Mouse (Mus musculus): ENCODE results near the gene Zfp148.

Zfp148 gene

DNA sequence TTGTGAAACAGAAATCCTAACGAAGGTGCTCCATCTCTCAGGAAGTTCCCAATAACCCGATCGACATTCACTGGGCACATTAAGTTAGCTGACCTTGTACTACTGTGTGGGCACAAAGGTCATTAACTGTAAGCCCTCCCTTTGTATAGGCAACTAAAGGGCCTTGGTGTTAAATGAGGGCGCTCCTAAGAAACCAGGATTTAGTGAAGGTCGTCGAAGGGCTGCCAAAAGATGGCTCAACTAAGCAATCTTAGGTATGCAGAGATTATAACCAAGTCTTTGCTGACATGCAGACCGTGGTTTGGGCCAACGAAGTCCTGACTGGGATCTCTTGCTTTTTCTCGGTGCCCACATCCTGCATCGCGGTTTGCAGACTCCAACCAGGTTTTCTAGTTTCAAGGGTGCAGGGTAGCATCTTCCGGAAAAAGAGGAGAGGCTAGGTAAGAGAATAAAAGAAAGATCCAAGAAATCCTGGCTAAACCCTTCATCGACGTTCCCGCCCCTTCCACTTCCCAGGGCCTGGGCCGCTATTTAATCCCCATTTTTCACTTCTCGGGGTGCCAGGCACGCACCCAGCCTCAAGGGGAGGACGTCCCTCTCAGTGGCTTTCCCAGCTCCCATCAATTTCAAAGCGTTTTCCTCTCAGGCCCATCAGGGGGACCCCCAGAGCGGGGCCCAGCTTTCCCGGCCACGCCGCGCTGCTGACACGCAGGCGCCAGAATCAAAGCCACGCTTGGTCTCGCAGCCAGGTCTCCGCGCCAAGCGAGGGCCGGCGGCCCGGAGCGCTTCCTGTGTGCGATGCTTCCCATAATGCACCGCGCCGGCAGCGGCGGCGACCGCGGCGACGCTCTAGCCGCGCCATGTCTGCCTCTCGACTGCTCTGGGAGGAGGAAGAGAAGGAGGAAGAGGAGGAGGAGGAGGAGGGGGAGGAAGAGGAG is at the start of gene Zfp148:
Gene Zfp148, plus strand, starts transcription at position 893 of the 938 bp plus-strand sequence.
- peak; percentile 82 to 86 for DNase-seq (ENCODE audit: low spot score in 2 of 2)

DNA sequence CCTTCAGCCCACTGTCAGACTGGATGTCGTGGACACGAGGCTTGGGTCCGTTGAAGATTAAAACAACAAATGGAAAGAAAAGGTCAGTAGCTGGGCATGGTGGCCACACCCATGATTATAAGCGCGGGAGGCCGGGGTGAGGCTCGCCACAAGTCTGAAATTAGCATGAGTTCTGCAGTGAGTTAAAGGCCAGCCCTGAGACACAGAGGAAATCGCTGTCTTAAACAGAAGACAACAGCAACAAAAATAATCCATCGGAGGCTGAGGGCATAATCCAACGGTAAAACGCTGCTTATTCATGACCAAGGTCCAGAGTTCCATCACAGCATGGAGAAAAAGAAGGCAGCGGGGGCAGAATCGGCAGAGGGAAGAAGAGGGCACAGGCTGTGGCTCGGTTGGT is 47.6 kb upstream of the Zfp148 start:
- DNase-seq (ENCODE audit: low spot score in 2 of 2), result no peak

DNA sequence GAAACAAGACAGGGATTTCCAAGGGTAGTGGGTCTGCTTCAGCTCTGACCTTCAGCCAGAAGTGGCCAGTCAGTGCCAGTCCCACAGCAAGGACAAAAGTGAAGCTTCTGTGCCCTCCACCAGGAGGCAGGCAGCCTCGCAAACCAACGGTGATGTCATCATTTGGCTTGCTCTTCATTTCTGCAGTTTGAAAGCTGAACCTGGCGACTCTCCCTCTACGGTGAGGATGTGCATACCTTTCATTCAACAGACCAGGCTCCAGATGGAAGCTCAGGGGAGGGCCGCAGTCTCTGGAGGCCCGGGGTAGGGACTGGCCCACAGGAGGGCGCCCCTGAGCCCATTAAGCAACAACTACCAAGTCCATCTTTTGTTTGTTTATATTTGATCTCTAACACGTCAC is 43.5 kb upstream of the Zfp148 start:
- peak; percentile 33 to 47 for DNase-seq (ENCODE audit: low spot score in 2 of 2)

DNA sequence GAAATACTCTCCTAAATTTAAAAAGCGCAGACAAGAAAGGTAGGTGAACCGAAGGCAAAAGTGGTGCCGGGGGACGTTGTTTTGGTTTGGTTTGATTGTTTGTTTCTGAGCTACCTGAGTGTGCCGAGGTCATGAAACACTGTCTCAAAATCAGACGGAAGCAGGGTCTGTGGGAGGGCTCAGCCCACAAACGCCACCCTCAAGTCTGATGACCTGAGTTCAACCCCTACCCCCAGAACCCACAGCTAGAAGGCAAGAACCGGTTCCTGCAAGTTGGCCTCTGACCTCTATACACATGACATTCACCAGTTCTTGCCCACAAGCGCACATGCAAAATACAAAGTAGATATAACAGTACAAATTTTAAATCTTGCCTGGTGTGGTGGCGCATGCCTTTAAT is 43.0 kb upstream of the Zfp148 start:
- no peak for DNase-seq (ENCODE audit: low spot score in 2 of 2)

DNA sequence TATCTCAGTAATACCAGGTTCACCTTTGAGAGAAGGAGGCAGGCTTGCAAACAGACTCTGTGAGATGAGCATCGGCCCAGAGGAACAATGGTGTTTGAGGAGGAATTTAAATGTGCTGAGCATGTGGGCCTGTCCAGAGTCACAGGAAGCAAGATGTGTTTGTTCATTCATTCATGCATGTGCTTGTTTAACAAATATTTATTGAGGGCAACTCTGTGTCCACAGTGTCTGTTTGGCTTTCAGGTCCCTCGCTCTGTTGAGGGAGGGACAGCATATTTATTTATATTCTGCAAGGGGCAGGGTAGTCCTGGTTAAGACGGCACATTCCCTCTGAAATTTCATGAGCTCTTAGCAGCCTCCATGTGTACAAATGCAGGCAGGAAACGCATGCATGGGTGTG is 42.1 kb upstream of the Zfp148 start:
- no peak for DNase-seq (ENCODE audit: low spot score in 2 of 2)

DNA sequence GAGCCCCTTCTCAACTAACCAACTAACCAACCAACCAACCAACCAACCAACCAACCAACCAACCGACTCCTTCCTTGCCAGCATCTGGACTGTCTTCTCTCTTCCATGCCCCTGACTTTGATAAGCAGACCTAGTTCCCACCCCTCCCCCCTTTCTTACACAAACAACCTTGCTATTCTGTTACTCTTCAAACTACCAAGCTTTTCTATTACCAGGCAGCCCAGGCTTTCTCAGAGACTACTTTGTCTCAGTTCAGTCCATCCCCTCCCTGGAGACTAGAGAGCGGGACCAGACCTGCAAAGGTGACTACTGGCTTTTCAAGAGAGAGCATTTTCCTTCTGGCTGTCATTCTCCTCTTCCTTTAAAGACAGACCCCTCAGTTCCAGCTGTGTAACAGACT is 41.2 kb upstream of the Zfp148 start:
- no peak for DNase-seq (ENCODE audit: low spot score in 2 of 2)

DNA sequence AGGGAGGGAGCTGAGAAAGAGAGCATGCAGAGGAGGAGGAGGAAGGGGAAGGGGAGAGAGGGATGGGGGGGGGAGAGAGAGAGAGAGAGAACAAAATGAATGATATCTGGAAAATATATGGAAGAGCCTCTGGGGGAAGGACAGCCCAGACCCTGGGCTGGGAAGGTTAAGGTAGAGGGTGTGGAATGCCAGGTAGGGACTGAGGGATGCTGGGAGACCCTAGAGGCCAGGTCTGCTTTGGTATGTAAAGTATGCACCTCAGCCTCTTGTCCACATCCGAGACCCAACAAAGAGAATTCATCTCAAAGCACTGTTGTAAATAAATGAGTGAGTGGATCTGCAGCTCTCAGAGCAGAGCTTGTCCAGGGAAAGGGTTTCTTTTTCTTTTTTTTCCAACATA is 38.3 kb upstream of the Zfp148 start:
- no peak for DNase-seq (ENCODE audit: low spot score in 2 of 2)

DNA sequence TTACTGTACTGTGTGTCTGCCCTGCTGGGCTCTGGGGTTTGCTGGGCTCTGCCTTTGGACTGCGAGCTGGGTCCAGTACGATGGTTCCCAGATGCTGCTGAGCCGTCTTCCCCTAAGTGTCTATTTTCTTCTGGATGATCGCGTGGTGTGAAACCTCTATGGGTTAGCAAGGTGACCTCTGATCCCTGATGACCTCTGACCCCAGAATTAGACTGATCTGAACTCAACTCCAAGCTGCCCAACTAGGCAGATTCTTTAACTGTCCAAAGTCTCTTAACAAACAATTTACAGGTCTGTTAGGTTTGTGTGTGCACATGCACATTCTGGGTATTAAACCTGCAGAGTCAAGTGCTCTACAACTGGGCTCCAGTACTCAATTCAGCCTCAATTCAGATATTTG is 37.5 kb upstream of the Zfp148 start:
- no peak for DNase-seq (ENCODE audit: low spot score in 2 of 2)

DNA sequence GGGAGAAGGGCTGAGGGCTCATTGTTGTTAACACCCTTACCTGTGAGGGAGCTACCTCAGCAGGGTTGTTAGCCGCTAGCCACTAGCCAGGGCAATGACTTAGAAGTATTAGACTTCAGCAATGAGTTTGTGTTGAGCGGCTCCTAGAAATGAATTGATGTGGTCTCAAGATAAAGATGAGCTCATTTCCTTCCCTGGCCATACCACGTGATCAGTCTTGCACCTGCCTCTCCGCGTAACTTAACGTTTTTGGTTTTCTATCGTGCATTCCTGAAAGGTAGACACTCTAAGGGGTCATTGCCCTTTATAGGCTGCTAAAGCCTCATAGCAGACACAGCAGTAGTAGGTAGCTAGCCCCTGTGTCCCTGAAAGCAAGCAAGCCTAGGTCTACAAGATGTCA is 37.0 kb upstream of the Zfp148 start:
- no peak for DNase-seq (ENCODE audit: low spot score in 2 of 2)

DNA sequence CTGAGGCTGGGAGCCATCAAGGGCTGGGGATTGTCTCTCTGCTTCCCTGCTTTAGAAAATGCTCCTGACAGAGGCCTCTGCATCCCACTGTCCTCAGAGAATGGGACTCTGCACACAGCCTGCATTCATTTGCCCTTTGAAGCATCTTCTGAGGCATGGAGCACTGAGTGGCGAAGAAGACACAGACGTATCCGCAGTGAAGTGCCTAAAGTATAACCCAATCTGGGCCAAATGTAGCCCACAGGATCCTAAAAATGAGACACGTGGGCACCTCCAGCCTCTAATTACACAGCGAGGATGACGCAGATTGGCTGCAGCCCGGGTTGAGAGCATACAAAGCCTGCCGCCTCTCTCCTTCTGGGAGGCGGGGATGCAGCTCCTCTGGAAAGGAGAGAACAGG is 36.3 kb upstream of the Zfp148 start:
- peak; percentile 29 to 53 for DNase-seq (ENCODE audit: low spot score in 2 of 2)

DNA sequence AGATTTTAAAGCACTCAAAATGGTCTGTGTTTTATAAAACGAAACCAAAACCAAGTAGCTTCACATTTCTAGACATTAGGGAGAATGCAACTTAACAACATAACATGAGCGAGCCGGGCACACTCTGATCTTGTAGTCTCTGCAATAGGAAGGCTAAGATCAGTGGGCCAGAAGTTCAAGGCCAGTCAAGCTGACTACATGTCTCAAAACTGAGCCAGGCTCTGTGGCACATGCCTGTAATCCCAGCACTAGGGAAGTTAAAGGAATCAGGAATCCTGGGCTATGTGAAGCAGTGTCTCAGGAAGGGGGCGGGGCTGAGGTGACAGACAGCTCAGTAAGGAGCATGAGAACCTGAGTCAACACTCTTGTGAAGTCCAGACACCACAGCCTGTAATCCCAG is 35.8 kb upstream of the Zfp148 start:
- DNase-seq (ENCODE audit: low spot score in 2 of 2), result peak in 1 of 2 experiments; percentile 7

DNA sequence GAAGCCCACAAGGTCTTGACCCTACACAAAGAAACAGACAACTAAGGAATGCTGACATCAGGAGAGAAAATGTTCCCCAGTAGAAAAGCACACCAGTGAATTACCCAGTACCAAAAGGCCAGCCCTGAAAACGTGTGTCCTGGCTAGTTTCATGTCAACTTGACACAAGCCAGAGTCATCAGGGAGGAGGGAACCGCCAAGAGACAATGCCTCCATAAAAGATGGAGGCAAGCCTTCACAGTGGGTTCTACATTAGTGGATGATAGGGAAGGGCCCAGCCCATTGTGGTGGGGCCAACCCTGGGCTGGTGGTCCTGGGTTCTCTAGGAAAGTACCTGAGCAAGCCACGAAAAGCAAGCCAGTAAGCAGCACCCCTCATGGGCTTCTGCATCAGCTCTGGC is 34.3 kb upstream of the Zfp148 start:
- DNase-seq (ENCODE audit: low spot score in 2 of 2), result no peak

DNA sequence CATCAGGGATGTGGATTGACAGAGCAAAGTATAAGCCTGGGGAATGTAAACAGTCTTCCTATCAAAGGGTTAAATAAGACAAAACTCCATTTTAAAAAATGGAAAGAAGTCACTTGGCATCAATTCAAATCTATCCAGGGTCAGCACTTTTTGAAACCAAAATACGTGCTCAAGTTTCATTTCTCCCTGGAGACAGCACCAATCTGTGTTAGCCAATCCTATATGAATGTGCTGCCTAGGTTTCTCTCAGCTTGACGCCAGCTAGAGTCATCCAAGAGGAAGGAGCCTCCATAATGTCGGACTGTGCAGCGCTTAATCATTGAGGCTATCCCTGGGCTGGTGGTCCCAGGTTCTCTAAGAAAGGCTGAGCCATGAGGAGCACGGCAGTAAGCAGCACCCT is 33.5 kb upstream of the Zfp148 start:
- DNase-seq (ENCODE audit: low spot score in 2 of 2), result no peak

DNA sequence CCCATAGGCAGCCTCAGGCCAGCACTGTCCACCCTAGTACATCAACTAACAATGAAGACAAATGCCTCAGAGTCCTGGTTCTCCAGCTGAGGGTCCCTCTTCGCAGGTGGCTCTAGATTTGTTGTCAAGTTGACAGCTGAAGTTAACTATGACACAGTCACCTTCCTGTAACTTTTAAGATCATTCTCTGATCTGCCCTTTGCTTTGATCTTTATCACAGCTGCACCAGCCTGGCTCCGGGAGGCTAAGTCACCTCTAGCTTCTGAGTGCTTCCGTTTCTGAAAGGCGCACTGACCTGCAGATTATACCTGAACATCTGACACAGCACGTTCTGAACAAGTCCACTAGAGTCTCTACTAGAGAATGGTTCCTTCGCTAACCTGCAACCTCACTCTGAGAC is 22.8 kb upstream of the Zfp148 start:
- no peak for DNase-seq (ENCODE audit: low spot score in 2 of 2)

DNA sequence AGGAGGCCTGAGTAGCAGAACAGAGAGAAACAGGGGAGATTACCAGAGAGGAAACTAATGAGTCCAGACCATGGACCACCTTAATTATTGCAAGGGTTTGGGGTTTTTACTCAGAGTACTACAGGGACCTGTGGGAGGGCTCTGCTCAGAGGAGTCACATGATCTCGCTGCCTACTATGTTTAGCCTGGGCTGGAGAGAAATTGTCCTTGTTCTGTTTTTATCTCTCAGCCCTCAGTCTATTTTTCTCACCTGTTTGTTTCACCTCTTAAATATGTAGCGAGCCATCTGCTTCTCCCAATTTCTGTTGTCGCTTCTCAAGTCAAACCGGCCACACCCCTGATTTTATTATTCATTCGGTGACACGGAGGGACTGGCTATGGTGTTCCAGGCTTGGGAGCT is 14.9 kb upstream of the Zfp148 start:
- DNase-seq (ENCODE audit: low spot score in 2 of 2), result no peak

DNA sequence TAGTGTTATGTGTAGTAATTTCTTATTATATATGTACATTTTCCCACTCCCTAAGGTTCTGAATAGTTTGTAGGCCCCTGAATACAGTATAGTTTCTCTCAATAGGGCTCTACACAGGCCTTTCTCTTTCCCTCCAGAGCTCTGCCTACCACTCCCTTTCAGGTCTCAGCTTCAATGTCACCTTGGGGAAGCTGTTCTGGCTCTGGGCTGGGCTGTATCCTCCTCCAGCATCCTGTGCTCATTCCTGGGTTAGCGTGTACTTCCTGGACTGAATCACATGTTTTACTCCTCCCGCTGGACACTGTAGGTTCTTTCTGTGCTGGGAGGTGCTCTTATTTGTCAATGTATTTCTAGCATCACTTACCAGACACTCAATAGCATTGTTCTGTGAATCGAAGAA is 12.0 kb upstream of the Zfp148 start:
- DNase-seq (ENCODE audit: low spot score in 2 of 2), result no peak

DNA sequence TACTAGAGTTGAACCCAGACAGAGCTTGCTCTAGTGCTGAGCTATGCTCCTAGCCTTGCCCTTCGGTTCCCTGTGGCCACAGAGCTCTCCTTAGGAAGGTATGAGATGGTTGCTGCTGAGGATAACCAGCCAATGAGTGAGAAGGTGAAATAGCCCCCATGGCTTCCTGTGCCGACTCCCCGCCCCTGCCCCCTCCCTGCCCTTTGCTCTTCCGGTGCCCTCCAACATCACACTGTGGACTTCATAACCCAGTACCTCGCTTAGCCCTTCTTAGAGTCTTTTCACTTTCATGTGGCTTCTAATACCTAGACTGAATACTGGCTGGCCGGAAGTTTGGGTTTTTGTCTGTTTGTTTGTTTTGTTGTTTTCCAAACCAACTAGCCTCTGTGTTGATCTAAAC is 9.8 kb upstream of the Zfp148 start:
- no peak for DNase-seq (ENCODE audit: low spot score in 2 of 2)

DNA sequence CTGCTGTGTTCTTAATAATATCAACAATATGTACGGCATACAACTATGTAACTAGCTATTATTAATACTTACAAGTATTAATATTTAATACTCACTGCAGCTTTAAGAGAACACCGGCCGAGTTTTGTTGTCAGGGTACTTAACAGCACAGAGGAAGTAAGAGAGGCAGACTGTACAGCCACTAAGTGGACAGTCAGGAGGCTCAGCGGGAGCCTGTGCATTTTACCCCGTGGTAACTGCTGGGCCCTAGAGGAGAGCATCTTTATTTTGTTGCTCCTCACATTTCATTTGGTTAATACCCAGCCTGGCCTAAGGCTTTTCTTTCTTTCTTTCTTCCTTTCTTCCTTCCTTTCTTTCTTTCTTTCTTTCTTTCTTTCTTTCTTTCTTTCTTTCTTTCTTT is 8.0 kb upstream of the Zfp148 start:
- DNase-seq (ENCODE audit: low spot score in 2 of 2), result no peak

DNA sequence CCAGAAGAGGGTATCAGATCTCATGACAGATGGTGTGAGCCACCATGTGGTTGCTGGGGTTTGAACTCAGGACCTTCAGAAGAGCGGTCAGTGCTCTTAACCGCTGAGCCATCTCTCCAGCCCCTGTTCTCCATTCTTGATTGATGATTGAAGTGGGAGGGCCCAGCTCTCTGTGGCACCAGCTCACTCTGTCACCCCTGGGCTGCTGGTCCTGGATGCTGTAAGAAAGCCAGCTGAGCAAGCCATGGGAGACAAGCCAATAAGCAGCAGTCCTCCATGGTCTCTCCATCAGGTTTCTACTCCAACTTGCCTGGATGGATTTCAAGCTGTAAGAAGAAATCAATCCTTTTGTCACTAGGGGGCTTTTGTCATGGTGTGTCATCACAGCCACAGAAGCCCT is 7.3 kb upstream of the Zfp148 start:
- DNase-seq (ENCODE audit: low spot score in 2 of 2), result no peak

DNA sequence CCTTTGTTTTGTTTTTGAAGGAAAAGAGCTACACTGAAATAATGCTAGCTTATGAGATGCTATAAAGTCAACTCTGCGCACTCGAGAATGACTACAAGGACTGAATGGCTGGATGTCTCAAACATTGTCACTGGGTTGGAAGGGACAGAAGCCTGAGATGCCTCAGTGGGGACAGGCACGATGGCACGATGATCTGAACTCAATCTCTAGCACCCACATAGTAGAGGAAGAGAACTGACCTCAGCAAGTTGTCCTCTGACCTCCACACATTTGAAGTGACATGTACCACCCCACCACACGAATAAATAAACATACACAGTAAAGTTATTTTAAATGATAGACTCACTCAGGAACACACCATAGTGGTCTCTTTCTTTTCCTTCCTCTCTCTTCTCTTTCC is 4.4 kb upstream of the Zfp148 start:
- DNase-seq (ENCODE audit: low spot score in 2 of 2), result no peak

DNA sequence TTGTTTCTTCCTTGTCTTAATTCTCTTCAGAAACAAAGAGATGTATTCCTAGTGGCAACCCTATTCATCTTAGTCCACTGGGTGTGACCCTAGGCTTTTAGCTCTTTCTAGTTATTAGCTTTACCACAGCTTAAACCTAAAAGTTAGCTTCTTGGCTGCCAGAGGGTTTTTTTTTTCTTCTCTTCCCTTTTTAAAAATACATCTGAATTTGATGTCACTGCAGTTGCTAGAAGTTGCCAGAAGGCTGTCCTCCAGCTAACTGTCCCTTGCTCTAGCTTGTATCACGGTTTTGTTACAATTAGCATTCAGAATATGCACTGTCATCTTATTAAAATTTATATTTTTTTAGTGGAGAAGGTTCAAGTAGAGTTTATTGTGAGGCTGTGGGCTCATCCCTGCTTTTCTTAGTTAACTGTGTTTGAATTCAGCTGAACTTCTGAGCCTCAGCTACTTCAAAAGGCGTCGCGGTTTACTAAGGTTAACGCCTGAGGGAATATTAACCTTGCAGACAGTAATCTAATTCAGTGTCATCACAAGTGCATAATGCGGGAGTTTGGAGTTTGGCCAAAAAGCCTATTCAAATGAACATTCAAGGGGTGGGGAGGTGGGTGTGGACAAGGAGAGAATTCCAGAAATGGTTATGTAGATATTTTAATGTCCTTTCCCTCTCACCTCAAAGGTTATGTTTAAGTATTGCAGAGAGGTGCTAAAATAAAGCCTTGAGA is 1.3 kb upstream of the Zfp148 start:
- DNase-seq (ENCODE audit: low spot score in 2 of 2), result no peak

DNA sequence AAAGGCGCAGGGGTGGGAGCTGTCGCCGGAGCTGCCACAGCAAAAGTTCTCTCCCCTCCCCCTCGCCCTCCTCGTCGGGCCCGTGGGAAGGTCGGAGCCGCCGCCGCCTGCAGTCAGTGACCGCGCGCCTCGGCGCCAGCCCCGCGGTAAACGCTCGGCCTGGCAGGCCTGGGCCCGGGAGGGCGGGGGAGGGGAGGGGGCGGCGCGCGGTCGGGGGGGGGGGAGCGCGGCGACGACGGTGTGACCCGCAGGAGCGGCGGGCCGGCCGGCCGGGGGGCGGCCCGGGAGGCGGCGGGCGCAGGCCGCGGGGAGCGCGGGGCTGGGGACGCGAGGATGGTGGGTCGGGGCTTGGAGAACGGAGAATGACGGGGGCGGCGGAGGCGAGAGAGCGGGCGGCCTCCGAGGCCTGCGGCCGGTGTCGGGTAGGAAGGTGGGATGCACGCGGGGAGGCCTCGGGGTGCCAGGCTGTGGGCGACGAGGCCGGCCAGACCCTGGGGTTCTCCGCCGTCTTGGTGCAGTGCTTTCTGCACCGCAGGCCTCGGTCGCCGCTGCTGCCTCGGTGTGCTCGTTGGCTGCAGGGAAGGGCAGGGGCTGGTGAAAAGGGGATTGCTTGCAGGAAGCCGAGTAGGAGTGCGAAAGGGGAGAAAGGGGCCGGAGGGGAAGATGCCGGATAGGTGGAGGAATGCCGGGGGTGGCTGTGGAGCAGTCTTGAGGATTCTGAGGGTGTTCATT is 412 bp downstream of the Zfp148 start:
- peak; percentile 15 to 39 for DNase-seq (ENCODE audit: low spot score in 2 of 2)
